Mouse (Mus musculus) kidney, postnatal 0 days (tissue): ENCODE measurements around the gene Cdkal1. TPM values are rescaled to one million over a fixed set of nuclear protein-coding genes. Genes with fewer than 3 reads are reported as not detected.

Experiments
- ATAC-seq: fragments of 200-750 bp; cut with Nextera tagmentation; replicated peaks from 2 replicates; pipeline ENCODE4 v1.8.0; 2017; ENCODE audit warnings: low read depth, moderate number of reproducible peaks, moderate TSS enrichment, moderate library complexity; ENCODE audit not compliant: low FRiP score
- DNase-seq: peaks from one replicate; pipeline ENCODE4 v3.0.0-alpha.2; 2016; ENCODE audit warnings: low spot score
- H3K27ac ChIP-seq: fragments of 300-500 bp; sonication (generic); 2 replicates; pipeline ENCODE4 v1.5.1; 2014; ENCODE audit warnings: mild to moderate bottlenecking
- H3K27me3 ChIP-seq: fragments of 300-500 bp; sonication (generic); 2 replicates; pipeline ENCODE4 v1.6.1; 2014; ENCODE audit warnings: low read length, mixed read lengths; ENCODE audit not compliant: insufficient read depth
- H3K36me3 ChIP-seq: fragments of 300-500 bp; sonication (generic); 2 replicates; pipeline ENCODE4 v1.6.1; 2014; ENCODE audit warnings: low read length, mixed read lengths; ENCODE audit not compliant: insufficient read depth
- H3K4me1 ChIP-seq: fragments of 300-500 bp; sonication (generic); replicated peaks from 2 replicates; pipeline ENCODE4 v1.6.1; 2014; ENCODE audit warnings: antibody characterized with exemption, low read length, mixed read lengths; ENCODE audit not compliant: insufficient read depth
- H3K4me2 ChIP-seq: fragments of 300-500 bp; sonication (generic); 2 replicates; pipeline ENCODE4 v1.6.1; 2014; ENCODE audit warnings: mild to moderate bottlenecking, low read length, moderate library complexity, mixed read lengths
- H3K4me3 ChIP-seq: fragments of 300-500 bp; sonication (generic); replicated peaks from 2 replicates; pipeline ENCODE4 v1.5.1; 2014; ENCODE audit warnings: low read depth, low read length
- H3K9ac ChIP-seq: fragments of 300-500 bp; sonication (generic); 2 replicates; pipeline ENCODE4 v1.6.1; 2014; ENCODE audit warnings: low read depth, low read length
- H3K9me3 ChIP-seq: fragments of 300-500 bp; sonication (generic); replicated peaks from 2 replicates; pipeline ENCODE4 v1.6.1; 2016; ENCODE audit warnings: low read length, inconsistent platforms, mixed read lengths
- CTCF ChIP-seq: IDR thresholded peaks from 2 replicates; pipeline ENCODE4 v1.5.1; 2016; ENCODE audit warnings: antibody characterized with exemption, low read depth, mild to moderate bottlenecking, moderate library complexity
- WGBS: fragments of 180-500 bp; shearing (Covaris S2); extraction: QIAGEN DNeasy Blood & Tissue Kit; methylation state at CpG from one replicate; pipeline ENCODE4 v1.1.7; 2014; 5-methylcytosine and 5-hydroxymethylcytosine counted together
- polyA plus RNA-seq: library from polyadenylated mRNA; unstranded; fragments of >200 nt; fragmentation: Nextera tagmentation; extraction: Ambion mirVana; gene quantifications from 2 replicates; pipeline ENCODE4 v1.2.1, GENCODE M21; 2015

Gene Cdkal1
- polyA plus RNA-seq, 1 experiment from 2014 or later, result 30.1 TPM

- no peak overlapping the region for H3K27ac ChIP-seq
- DNase-seq (no peak), ATAC-seq (no peak)
- WGBS, result 37% methylated on average over 4 of the region's 4 CpGs
- H3K36me3 ChIP-seq, result no peaks in the 10 kb centered on the region
- H3K4me2 ChIP-seq, result no peak overlapping the region
- TF ChIP-seq CTCF, result no peak
- H3K4me3 ChIP-seq, result no peak overlapping the region
- no peaks in the 10 kb centered on the region for H3K27me3 ChIP-seq
- H3K9me3 ChIP-seq, result no peaks in the 10 kb centered on the region
- H3K9ac ChIP-seq, result no peak overlapping the region
- no peaks in the 10 kb centered on the region for H3K4me1 ChIP-seq
These were observed 669.9 kb downstream of the Cdkal1 start for GRCm38 (mm10) chr13:29185545-29185944.

- Histone ChIP-seq H3K4me2 (no peak overlapping the region), H3K27me3 (no peaks in the 10 kb centered on the region), H3K4me3 (no peak overlapping the region), H3K4me1 (no peaks in the 10 kb centered on the region), H3K27ac (no peak overlapping the region), H3K36me3 (no peaks in the 10 kb centered on the region), H3K9ac (no peak overlapping the region), H3K9me3 (no peaks in the 10 kb centered on the region)
- TF ChIP-seq CTCF, result no peak
- ATAC-seq (no peak), DNase-seq (no peak)
- WGBS, result 66% methylated on average over 2 of the region's 2 CpGs
These were observed 670.9 kb downstream of the Cdkal1 start for GRCm38 (mm10) chr13:29184545-29184944.

DNA sequence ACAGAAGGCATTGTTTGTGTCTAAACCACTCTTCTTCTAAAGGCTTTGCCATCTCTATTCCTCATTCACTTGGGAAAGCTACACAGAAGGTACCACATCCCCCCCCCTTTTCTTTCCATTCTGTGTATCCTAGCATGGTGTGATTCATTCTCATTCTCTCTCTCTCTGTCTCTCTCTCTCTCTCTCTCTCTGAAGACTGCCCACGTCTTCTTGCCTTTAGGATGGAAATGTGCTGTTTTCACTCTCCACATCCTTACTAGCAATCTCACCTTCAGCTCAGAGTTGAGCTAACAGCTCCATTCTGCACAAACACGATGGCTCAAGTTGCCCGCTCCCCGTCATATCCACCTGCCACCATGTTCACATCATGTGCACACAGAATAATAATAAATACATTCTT lies 675.6 kb downstream of the Cdkal1 start:
- Histone ChIP-seq H3K4me2 (no peak overlapping the region), H3K27me3 (no peaks in the 10 kb centered on the region), H3K9ac (no peak overlapping the region), H3K9me3 (no peaks in the 10 kb centered on the region), H3K27ac (no peak overlapping the region), H3K4me1 (no peaks in the 10 kb centered on the region), H3K4me3 (no peak overlapping the region), H3K36me3 (no peaks in the 10 kb centered on the region)
- 94% methylated on average over 4 of the region's 4 CpGs for WGBS
- no peak for DNase-seq
- no peak for TF ChIP-seq CTCF
- no peak for ATAC-seq

DNA sequence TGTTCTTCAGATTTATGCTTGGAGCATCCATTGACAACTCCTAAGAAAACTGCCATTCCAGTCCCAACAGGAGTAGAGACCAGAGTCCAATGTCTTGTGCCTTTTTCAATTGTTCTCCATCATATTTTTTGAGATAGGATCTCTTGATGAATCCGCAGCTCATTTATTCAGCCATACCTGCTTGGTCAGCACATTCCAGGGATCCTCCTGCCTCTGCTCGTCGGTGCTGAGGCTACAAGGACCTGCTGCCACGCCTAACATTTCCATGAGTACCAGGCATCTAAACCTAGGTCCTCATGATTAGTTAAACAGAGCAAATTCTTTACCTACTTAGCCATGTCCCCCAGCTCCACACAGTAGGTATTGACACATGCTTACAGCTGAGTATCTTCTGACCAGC lies 676.2 kb downstream of the Cdkal1 start:
- no peak overlapping the region for H3K4me2 ChIP-seq
- WGBS, result 86% methylated on average over 4 of the region's 4 CpGs
- no peak overlapping the region for H3K4me3 ChIP-seq
- no peaks in the 10 kb centered on the region for H3K4me1 ChIP-seq
- no peak for TF ChIP-seq CTCF
- no peak for ATAC-seq
- H3K27ac ChIP-seq, result no peak overlapping the region
- DNase-seq, result no peak
- H3K9ac ChIP-seq, result no peak overlapping the region
- no peaks in the 10 kb centered on the region for H3K27me3 ChIP-seq
- H3K36me3 ChIP-seq, result no peaks in the 10 kb centered on the region
- H3K9me3 ChIP-seq, result no peaks in the 10 kb centered on the region

DNA sequence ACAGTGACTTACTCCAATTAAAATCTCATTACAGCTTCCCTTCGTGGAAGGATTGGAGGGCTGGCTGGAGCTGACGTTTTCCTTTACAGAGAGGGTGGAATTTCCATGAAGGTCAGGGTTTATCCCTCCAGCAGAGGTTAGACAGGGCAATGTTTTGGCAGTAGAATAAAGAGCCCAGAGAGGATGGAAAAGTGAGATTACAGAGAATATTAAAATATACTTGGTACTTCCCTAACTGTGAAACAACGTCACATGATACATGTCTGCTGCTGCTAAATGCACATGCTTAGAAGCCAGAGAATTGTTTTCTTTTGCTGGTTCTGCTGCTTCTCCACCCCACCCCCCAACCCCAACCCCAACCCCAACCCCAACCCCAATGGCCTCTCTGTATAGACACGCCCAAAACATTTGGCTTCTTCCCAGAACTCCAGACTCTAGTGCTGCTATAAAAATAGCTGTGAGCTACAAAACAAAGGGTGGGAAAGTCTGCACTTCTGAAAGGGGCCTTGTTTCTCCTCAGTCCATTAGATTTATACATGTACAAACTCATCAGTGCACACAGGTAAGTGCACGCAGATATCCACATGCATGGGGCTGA lies 677.5 kb downstream of the Cdkal1 start:
- Histone ChIP-seq H3K4me1 (no peaks in the 10 kb centered on the region), H3K9ac (no peak overlapping the region), H3K9me3 (no peaks in the 10 kb centered on the region), H3K4me3 (no peak overlapping the region), H3K36me3 (no peaks in the 10 kb centered on the region), H3K27me3 (no peaks in the 10 kb centered on the region), H3K27ac (no peak overlapping the region), H3K4me2 (no peak overlapping the region)
- TF ChIP-seq CTCF, result no peak
- WGBS, result 18% methylated on average over 5 of the region's 5 CpGs
- peak; percentile 75 for DNase-seq
- no peak; the same call in 1 of the 2 replicates for ATAC-seq

GRCm38 (mm10) chr13:29169356-29169755 lies 686.1 kb downstream of the Cdkal1 start:
- H3K9ac ChIP-seq, result no peak overlapping the region
- 39% methylated on average over 1 of the region's 1 CpGs for WGBS
- no peak overlapping the region for H3K27ac ChIP-seq
- DNase-seq, result no peak
- no peak for ATAC-seq
- no peaks in the 10 kb centered on the region for H3K9me3 ChIP-seq
- no peak overlapping the region for H3K4me3 ChIP-seq
- H3K36me3 ChIP-seq, result no peaks in the 10 kb centered on the region
- no peak for TF ChIP-seq CTCF
- no peak overlapping the region for H3K4me2 ChIP-seq
- no peaks in the 10 kb centered on the region for H3K27me3 ChIP-seq
- no peaks in the 10 kb centered on the region for H3K4me1 ChIP-seq
